Comparison of ENCODE assay signal across 11 mouse cellular contexts in genomic region chr11:107919852-107920508, GRCm38 (mm10). TPM values are rescaled to one million over a fixed set of nuclear protein-coding genes. Genes with fewer than 3 reads are reported as not detected.
A peak's percentile ranks its signal among the peaks of the same experiment; 100 is the strongest.
DNase-seq lines count a peak whose midpoint lies in the region; ATAC-seq and TF ChIP-seq lines count a peak whose summit lies in the region.
"Had no signal": no experiment of that assay in that cellular context is flagged by ENCODE, and none has a peak within 500 bp of the region (broad histone marks: within the 10 kb centered on the region; RNA-seq: fewer than 3 reads in every experiment).

No protein-coding gene starts in this region.

- H3K27ac ChIP-seq in hindbrain, postnatal 0 days = no peak overlapping the region
- no peak overlapping the region for H3K27ac ChIP-seq in hindbrain, embryonic 13.5 days
- H3K27ac ChIP-seq: hindbrain, embryonic 15.5 days; liver, embryonic 13.5 days had no signal

- peak; percentile 26 for DNase-seq in hindbrain, postnatal 0 days (ENCODE audit: low spot score)
- DNase-seq in 3T3-L1 (ENCODE audit: low read depth, low spot score) = peak; percentile 26
- DNase-seq in NIH3T3 (ENCODE audit: low read depth) = peak; percentile 69
- peak; percentile 30 for DNase-seq in hindlimb bud, embryonic 11.5 days (ENCODE audit: extremely low spot score, low read depth, low spot score)
- DNase-seq in urinary bladder, postnatal 25 days (ENCODE audit: low spot score) = no peak
- no peak for DNase-seq in frontal cortex, postnatal 25 days (ENCODE audit: low spot score in 2 of 2)
- DNase-seq: cerebellum, adult 9-11 months; liver, embryonic 13.5 days had no signal

- H3K4me2 ChIP-seq in hindbrain, postnatal 0 days (ENCODE audit: low read depth, low read length) = no peak overlapping the region
- no peak overlapping the region for H3K4me2 ChIP-seq in hindbrain, embryonic 13.5 days
- H3K4me2 ChIP-seq: hindbrain, embryonic 15.5 days; liver, embryonic 13.5 days had no signal

- no peak overlapping the region for H3K4me3 ChIP-seq in hindbrain, postnatal 0 days (ENCODE audit: low read length)
- H3K4me3 ChIP-seq in hindbrain, embryonic 13.5 days = no peak overlapping the region
- H3K4me3 ChIP-seq: hindbrain, embryonic 15.5 days; liver, embryonic 13.5 days had no signal

- H3K4me1 ChIP-seq in hindbrain, postnatal 0 days (ENCODE audit: insufficient read depth, low read length) = no peaks in the 10 kb centered on the region
- H3K4me1 ChIP-seq in hindbrain, embryonic 13.5 days (replicated peaks) = peaks cover 16% of the 10 kb centered on the region
- H3K4me1 ChIP-seq: liver, embryonic 13.5 days had no signal

- no peak for TF ChIP-seq CTCF in hindbrain, postnatal 0 days (IDR thresholded peaks at IDR 0.05; ENCODE audit: low read depth)

- no peak for ATAC-seq in hindbrain, postnatal 0 days
- ATAC-seq in hindbrain, embryonic 13.5 days (ENCODE audit: low FRiP score) = no peak
- ATAC-seq in cerebellum, adult (ENCODE audit: insufficient number of reproducible peaks, low FRiP score, low TSS enrichment) = no peak

- no peak overlapping the region for H3K9ac ChIP-seq in hindbrain, postnatal 0 days (replicated peaks; ENCODE audit: low read length)
- H3K9ac ChIP-seq in hindbrain, embryonic 13.5 days = no peak overlapping the region
- H3K9ac ChIP-seq: hindbrain, embryonic 15.5 days; liver, embryonic 13.5 days had no signal

- H3K27me3 ChIP-seq in hindbrain, postnatal 0 days (ENCODE audit: insufficient read depth, low read length) = no peaks in the 10 kb centered on the region
- peaks cover 16% of the 10 kb centered on the region for H3K27me3 ChIP-seq in hindbrain, embryonic 13.5 days
- H3K27me3 ChIP-seq: hindbrain, embryonic 15.5 days had no signal

- no peaks in the 10 kb centered on the region for H3K36me3 ChIP-seq in hindbrain, postnatal 0 days (ENCODE audit: insufficient read depth, low read length)
- H3K36me3 ChIP-seq in hindbrain, embryonic 13.5 days = no peaks in the 10 kb centered on the region
- H3K36me3 ChIP-seq: hindbrain, embryonic 15.5 days; liver, embryonic 13.5 days had no signal

- WGBS in hindbrain, postnatal 0 days = 36% methylated on average over 16 of the region's 16 CpGs
- 43% methylated on average over 16 of the region's 16 CpGs for WGBS in hindbrain, embryonic 13.5 days

- no peaks in the 10 kb centered on the region for H3K9me3 ChIP-seq in hindbrain, postnatal 0 days (ENCODE audit: low read length)
- no peaks in the 10 kb centered on the region for H3K9me3 ChIP-seq in hindbrain, embryonic 13.5 days
- H3K9me3 ChIP-seq: hindbrain, embryonic 15.5 days; liver, embryonic 13.5 days had no signal

RNA-seq across cellular contexts. Expression of gene Cacng5, which starts 5.1 kb away (rescaled TPM):
- total RNA-seq in hindbrain, postnatal 0 days (2014; rRNA removed) = 26.9 and 32.5 TPM in 2 replicates
- polyA plus RNA-seq in hindbrain, postnatal 0 days (2015; fragmentation: Nextera tagmentation; extraction: Ambion mirVana) = 21.4 and 22.0 TPM in 2 replicates
- polyA plus RNA-seq in hindbrain, embryonic 13.5 days (2015; fragmentation: Nextera tagmentation; extraction: Ambion mirVana) = 4.7 and 5.8 TPM in 2 replicates

Comparison
In these comparisons a context has a peak if more than half of its experiments do, and no peak if none do; other contexts are left out.
1. DNase-seq: peak in hindbrain, postnatal 0 days (single experiment), 3T3-L1 (single experiment), NIH3T3 (single experiment) and hindlimb bud, embryonic 11.5 days (single experiment); none in urinary bladder, postnatal 25 days (single experiment) and frontal cortex, postnatal 25 days (0 of 2).